Mouse (Mus musculus) left cerebral cortex, postnatal 14 days (tissue): ENCODE data around the gene Slc12a1. TPM values are rescaled to one million over a fixed set of nuclear protein-coding genes. Genes with fewer than 3 reads are reported as not detected.
"Not testable (repeated sequence)": the region's sequence is repeated elsewhere in the genome, so short reads cannot be mapped to it uniquely, and the experiment has no call there.

Source experiments
- DNase-seq, 2 experiments: peaks; one replicate each; pipeline ENCODE4 v3.0.0; 2021 to 2022; ENCODE audit warnings: low spot score in 2 of 2, mixed read lengths in 1 of 2
- intact Hi-C: fragments of 180-260 bp; cut with DNase I; formaldehyde crosslinking; loops from one replicate; pipeline ENCODE4 v1.15.1; 2025
- long read RNA-seq, 2 experiments: library from polyadenylated mRNA; stranded (forward); transcript quantifications; one replicate each; pipeline ENCODE4 v2.0.0; 2021
- total RNA-seq, 2 experiments: library from RNA; stranded (reverse); gene quantifications; 2 replicates each; pipeline ENCODE4 v1.2.3; 2021

Slc12a1 gene
- under 1 TPM; 0.06 to 0.07 TPM for total RNA-seq
- long read RNA-seq, experiment 1: 0 reads
- long read RNA-seq, experiment 2: 0 reads

GRCm38 (mm10) chr2:125152388-125152787 lies at the start of gene Slc12a1:
Gene Slc12a1 (plus strand): TSS chr2:125152505.
- no peak for DNase-seq
- intact Hi-C loops: no loop called here

- DNase-seq, intact Hi-C loops: not testable (repeated sequence)
These were observed 47.8 kb upstream of the Slc12a1 start for GRCm38 (mm10) chr2:125104491-125104890.

GRCm38 (mm10) chr2:125106536-125106935 lies 45.8 kb upstream of the Slc12a1 start:
- DNase-seq, intact Hi-C loops: not testable (repeated sequence)

GRCm38 (mm10) chr2:125119381-125120110 lies 32.8 kb upstream of the Slc12a1 start:
- intact Hi-C loops: no loop called here
- peak; percentile 23 to 62 for DNase-seq

- intact Hi-C loops: no loop called here
- DNase-seq: no peak
These were observed 30.0 kb upstream of the Slc12a1 start for GRCm38 (mm10) chr2:125122288-125122623.

- intact Hi-C loops: no loop called here
- peak; percentile 41 to 50 for DNase-seq
These were observed 29.5 kb upstream of the Slc12a1 start for GRCm38 (mm10) chr2:125122624-125123476.

- intact Hi-C loops: no loop called here
- peak; percentile 68 to 84 for DNase-seq
These were observed 28.8 kb upstream of the Slc12a1 start, which contains the start of gene Myef2 for GRCm38 (mm10) chr2:125123477-125123852. Gene Myef2 (minus strand): TSS chr2:125123661.

- intact Hi-C loops: no loop called here
- DNase-seq: no peak
These were observed 26.5 kb upstream of the Slc12a1 start for GRCm38 (mm10) chr2:125125824-125126223.

- intact Hi-C loops: no loop called here
These were observed 25.5 kb upstream of the Slc12a1 start for GRCm38 (mm10) chr2:125126792-125127191.

GRCm38 (mm10) chr2:125134113-125134512 lies 18.2 kb upstream of the Slc12a1 start:
- DNase-seq: no peak
- intact Hi-C loops: no loop called here

More at GRCm38 (mm10) chr2:125126792-125127191, 25.5 kb upstream of the Slc12a1 start:
- no peak for DNase-seq

GRCm38 (mm10) chr2:125135903-125136811 lies 16.1 kb upstream of the Slc12a1 start, which contains the start of gene Ctxn2:
Gene Ctxn2 (plus strand): TSS chr2:125136692.
- intact Hi-C loops: no loop called here
- DNase-seq: peak; percentile 31 to 55

GRCm38 (mm10) chr2:125136846-125137245 lies 15.5 kb upstream of the Slc12a1 start:
- intact Hi-C loops: no loop called here
- DNase-seq: no peak

- intact Hi-C loops: no loop called here
- no peak for DNase-seq
These were observed 10.0 kb upstream of the Slc12a1 start for GRCm38 (mm10) chr2:125142336-125142735.

- no peak for DNase-seq
- intact Hi-C loops: no loop called here
These were observed 2.0 kb downstream of the Slc12a1 start for GRCm38 (mm10) chr2:125154294-125154693.

- DNase-seq: no peak
- intact Hi-C loops: no loop called here
These were observed 3.2 kb downstream of the Slc12a1 start for GRCm38 (mm10) chr2:125155504-125155903.

GRCm38 (mm10) chr2:125162012-125162470 lies 9.7 kb downstream of the Slc12a1 start:
- intact Hi-C loops: no loop called here
- no peak for DNase-seq

- intact Hi-C loops: no loop called here
- DNase-seq: peak; percentile 13 to 26
These were observed 26.0 kb downstream of the Slc12a1 start for GRCm38 (mm10) chr2:125178225-125178798.

GRCm38 (mm10) chr2:125187904-125188303 lies 35.6 kb downstream of the Slc12a1 start:
- intact Hi-C loops: loop anchor here (2.0 to 10.0 kb wide), 2 partner anchors 131 to 1083 kb away; no protein-coding TSS in a partner anchor
- DNase-seq: no peak

GRCm38 (mm10) chr2:125189197-125189596 lies 36.9 kb downstream of the Slc12a1 start:
- DNase-seq: peak; percentile 69 to 75
- intact Hi-C loops: loop anchor here (2.0 to 10.0 kb wide), 2 partner anchors 132 to 1084 kb away; no protein-coding TSS in a partner anchor
